Mouse (Mus musculus): ENCODE results near the gene Slc27a2. TPM values are rescaled to one million over a fixed set of nuclear protein-coding genes. Genes with fewer than 3 reads are reported as not detected.
"Not testable (repeated sequence)": the region's sequence is repeated elsewhere in the genome, so short reads cannot be mapped to it uniquely, and the experiment has no call there.

Slc27a2 gene
- polyA plus RNA-seq (2012; rRNA removed): 2.4 and 2.7 TPM in 2 replicates

GRCm38 (mm10) chr2:126552357-126553290 lies at the start of gene Slc27a2:
TSS of gene Slc27a2 (plus strand) at chr2:126552407.
- WGBS: 2% methylated on average over 61 of the region's 61 CpGs
- DNase-seq: peak; percentile 12
- H3K4me3 ChIP-seq (replicated peaks; ENCODE audit: extremely low read depth, low read depth, low read length): no peak within 1 kb of the TSS
- TF ChIP-seq CTCF (IDR thresholded peaks at IDR 0.05; ENCODE audit: insufficient read depth, low read length): no peak
- TF ChIP-seq POLR2A (IDR thresholded peaks at IDR 0.05; ENCODE audit: borderline replicate concordance, extremely low read depth, low read depth, low read length): no peak
- H3K4me1 ChIP-seq (ENCODE audit: control insufficient read depth, insufficient read depth, low read length): no peaks in the 10 kb centered on the region

GRCm38 (mm10) chr2:126505156-126505555 lies 47.1 kb upstream of the Slc27a2 start:
- H3K4me3 ChIP-seq (replicated peaks; ENCODE audit: extremely low read depth, low read depth, low read length): no peak overlapping the region
- DNase-seq: no peak
- no peaks in the 10 kb centered on the region for H3K4me1 ChIP-seq (ENCODE audit: control insufficient read depth, insufficient read depth, low read length)
- 50% methylated on average over 1 of the region's 1 CpGs for WGBS
- no peak for TF ChIP-seq CTCF (IDR thresholded peaks at IDR 0.05; ENCODE audit: insufficient read depth, low read length)
- TF ChIP-seq POLR2A (IDR thresholded peaks at IDR 0.05; ENCODE audit: borderline replicate concordance, extremely low read depth, low read depth, low read length): no peak

- H3K4me1 ChIP-seq (ENCODE audit: control insufficient read depth, insufficient read depth, low read length): no peaks in the 10 kb centered on the region
- H3K4me3 ChIP-seq (replicated peaks; ENCODE audit: extremely low read depth, low read depth, low read length): no peak overlapping the region
- no peak for DNase-seq
- TF ChIP-seq POLR2A (IDR thresholded peaks at IDR 0.05; ENCODE audit: borderline replicate concordance, extremely low read depth, low read depth, low read length) (no peak), CTCF (IDR thresholded peaks at IDR 0.05; ENCODE audit: insufficient read depth, low read length) (no peak)
- 86% methylated on average over 5 of the region's 5 CpGs for WGBS
These were observed 44.7 kb upstream of the Slc27a2 start for GRCm38 (mm10) chr2:126507477-126507876.

GRCm38 (mm10) chr2:126508228-126508627 lies 44.0 kb upstream of the Slc27a2 start:
- TF ChIP-seq POLR2A (IDR thresholded peaks at IDR 0.05; ENCODE audit: borderline replicate concordance, extremely low read depth, low read depth, low read length): no peak
- 27% methylated on average over 1 of the region's 1 CpGs for WGBS
- H3K4me3 ChIP-seq (replicated peaks; ENCODE audit: extremely low read depth, low read depth, low read length): no peak overlapping the region

GRCm38 (mm10) chr2:126515069-126515826 lies 37.0 kb upstream of the Slc27a2 start:
- Histone ChIP-seq H3K4me1 (ENCODE audit: control insufficient read depth, insufficient read depth, low read length) (no peaks in the 10 kb centered on the region), H3K4me3 (replicated peaks; ENCODE audit: extremely low read depth, low read depth, low read length) (no peak overlapping the region)
- TF ChIP-seq CTCF (IDR thresholded peaks at IDR 0.05; ENCODE audit: insufficient read depth, low read length): no peak
- no peak for TF ChIP-seq POLR2A (IDR thresholded peaks at IDR 0.05; ENCODE audit: borderline replicate concordance, extremely low read depth, low read depth, low read length)
- DNase-seq: no peak
- WGBS: 50% methylated on average over 6 of the region's 6 CpGs

More at GRCm38 (mm10) chr2:126508228-126508627, 44.0 kb upstream of the Slc27a2 start:
- H3K4me1 ChIP-seq (ENCODE audit: control insufficient read depth, insufficient read depth, low read length): no peaks in the 10 kb centered on the region
- no peak for DNase-seq

- no peak for DNase-seq
- no peak for TF ChIP-seq CTCF (IDR thresholded peaks at IDR 0.05; ENCODE audit: insufficient read depth, low read length)
- no peak for TF ChIP-seq POLR2A (IDR thresholded peaks at IDR 0.05; ENCODE audit: borderline replicate concordance, extremely low read depth, low read depth, low read length)
These were observed 32.2 kb upstream of the Slc27a2 start for GRCm38 (mm10) chr2:126519872-126520581.

GRCm38 (mm10) chr2:126520828-126521227 lies 31.4 kb upstream of the Slc27a2 start:
- 13% methylated on average over 7 of the region's 7 CpGs for WGBS
- DNase-seq: no peak

More at GRCm38 (mm10) chr2:126519872-126520581, 32.2 kb upstream of the Slc27a2 start:
- H3K4me3 ChIP-seq (replicated peaks; ENCODE audit: extremely low read depth, low read depth, low read length): no peak overlapping the region
- 52% methylated on average over 11 of the region's 11 CpGs for WGBS
- no peaks in the 10 kb centered on the region for H3K4me1 ChIP-seq (ENCODE audit: control insufficient read depth, insufficient read depth, low read length)

GRCm38 (mm10) chr2:126521471-126521870 lies 30.7 kb upstream of the Slc27a2 start:
- 68% methylated on average over 10 of the region's 10 CpGs for WGBS
- H3K4me1 ChIP-seq (ENCODE audit: control insufficient read depth, insufficient read depth, low read length): no peaks in the 10 kb centered on the region
- no peak overlapping the region for H3K4me3 ChIP-seq (replicated peaks; ENCODE audit: extremely low read depth, low read depth, low read length)
- no peak for DNase-seq
- TF ChIP-seq POLR2A (IDR thresholded peaks at IDR 0.05; ENCODE audit: borderline replicate concordance, extremely low read depth, low read depth, low read length): no peak
- no peak for TF ChIP-seq CTCF (IDR thresholded peaks at IDR 0.05; ENCODE audit: insufficient read depth, low read length)

More at GRCm38 (mm10) chr2:126520828-126521227, 31.4 kb upstream of the Slc27a2 start:
- Histone ChIP-seq H3K4me1 (ENCODE audit: control insufficient read depth, insufficient read depth, low read length) (no peaks in the 10 kb centered on the region), H3K4me3 (replicated peaks; ENCODE audit: extremely low read depth, low read depth, low read length) (no peak overlapping the region)
- no peak for TF ChIP-seq POLR2A (IDR thresholded peaks at IDR 0.05; ENCODE audit: borderline replicate concordance, extremely low read depth, low read depth, low read length)
- peak; percentile 28; the same call in 1 of the 2 replicates for TF ChIP-seq CTCF (IDR thresholded peaks at IDR 0.05; ENCODE audit: insufficient read depth, low read length)

GRCm38 (mm10) chr2:126522056-126522455 lies 30.2 kb upstream of the Slc27a2 start:
- DNase-seq: no peak
- WGBS: 48% methylated on average over 8 of the region's 8 CpGs
- Histone ChIP-seq H3K4me1 (ENCODE audit: control insufficient read depth, insufficient read depth, low read length) (no peaks in the 10 kb centered on the region), H3K4me3 (replicated peaks; ENCODE audit: extremely low read depth, low read depth, low read length) (no peak overlapping the region)
- TF ChIP-seq POLR2A (IDR thresholded peaks at IDR 0.05; ENCODE audit: borderline replicate concordance, extremely low read depth, low read depth, low read length): no peak
- no peak for TF ChIP-seq CTCF (IDR thresholded peaks at IDR 0.05; ENCODE audit: insufficient read depth, low read length)

GRCm38 (mm10) chr2:126523101-126523745 lies 29.0 kb upstream of the Slc27a2 start:
- not testable (repeated sequence) for DNase-seq; H3K4me3 ChIP-seq (replicated peaks; ENCODE audit: extremely low read depth, low read depth, low read length); H3K4me1 ChIP-seq (ENCODE audit: control insufficient read depth, insufficient read depth, low read length)
- WGBS: 56% methylated on average over 5 of the region's 5 CpGs

Measured in lung, adult 2 months (tissue).